Mouse (Mus musculus) gastrocnemius, adult 2 months (tissue): ENCODE measurements around the gene Btnl2. TPM values are rescaled to one million over a fixed set of nuclear protein-coding genes. Genes with fewer than 3 reads are reported as not detected.

Experiments used
- DNase-seq: peaks from one replicate; pipeline ENCODE4 v3.0.0; 2022
- H3K27ac ChIP-seq: fragments of 200-600 bp; 2 replicates; pipeline ENCODE4 v1.8.1; 2022; ENCODE audit warnings: mild to moderate bottlenecking
- H3K4me3 ChIP-seq: fragments of 200-600 bp; 2 replicates; pipeline ENCODE4 v1.8.1; 2022; ENCODE audit warnings: mild to moderate bottlenecking, moderate library complexity
- CTCF ChIP-seq: fragments of 200-600 bp; IDR thresholded peaks from 2 replicates; pipeline ENCODE4 v1.8.1; 2022; ENCODE audit warnings: antibody characterized with exemption, mild to moderate bottlenecking, moderate library complexity
- intact Hi-C: fragments of 180-260 bp; cut with DNase I; formaldehyde crosslinking; loops from one replicate; pipeline ENCODE4 v1.15.1; 2025
- total RNA-seq, 2 experiments: library from RNA; stranded (reverse); gene quantifications; 2 replicates each; pipeline ENCODE4 v1.2.3; 2021

Btnl2 gene
- total RNA-seq, 2 experiments from 2014 or later = 0.18 to 0.20 TPM

- intact Hi-C loops = no loop called here
- Histone ChIP-seq H3K27ac (no peak overlapping the region), H3K4me3 (no peak overlapping the region)
- DNase-seq = no peak
- TF ChIP-seq CTCF = no peak
These were observed 9.2 kb downstream of the Btnl2 start for GRCm38 (mm10) chr17:34363676-34364310.

- Histone ChIP-seq H3K27ac (no peak overlapping the region), H3K4me3 (peak overlapping the region; percentile 33)
- no peak for TF ChIP-seq CTCF
- peak; percentile 24 for DNase-seq
- intact Hi-C loops = no loop called here
These were observed 10.4 kb downstream of the Btnl2 start for GRCm38 (mm10) chr17:34365031-34365430.

- no peak overlapping the region for H3K27ac ChIP-seq
- intact Hi-C loops = no loop called here
- H3K4me3 ChIP-seq = no peak overlapping the region
- DNase-seq = no peak
- TF ChIP-seq CTCF = no peak
These were observed 15.9 kb downstream of the Btnl2 start for GRCm38 (mm10) chr17:34370563-34370962.

GRCm38 (mm10) chr17:34373055-34373709 is 18.6 kb downstream of the Btnl2 start:
- intact Hi-C loops = no loop called here
- H3K27ac ChIP-seq = no peak overlapping the region
- TF ChIP-seq CTCF = no peak
- H3K4me3 ChIP-seq = no peak overlapping the region
- DNase-seq = no peak

- H3K27ac ChIP-seq = no peak within 1 kb of the TSS
- intact Hi-C loops = no loop called here
- TF ChIP-seq CTCF = no peak
- no peak for DNase-seq
- H3K4me3 ChIP-seq = no peak within 1 kb of the TSS
These were observed 22.2 kb downstream of the Btnl2 start, which contains the start of gene Btnl1 for GRCm38 (mm10) chr17:34376847-34377246. Btnl1 (plus strand) TSS chr17:34377132.

GRCm38 (mm10) chr17:34377450-34378209 is 23.0 kb downstream of the Btnl2 start:
- DNase-seq = no peak

GRCm38 (mm10) chr17:34378716-34379115 is 24.1 kb downstream of the Btnl2 start:
- intact Hi-C loops = no loop called here
- no peak overlapping the region for H3K4me3 ChIP-seq
- TF ChIP-seq CTCF = no peak

More at GRCm38 (mm10) chr17:34377450-34378209, 23.0 kb downstream of the Btnl2 start:
- no peak overlapping the region for H3K27ac ChIP-seq
- TF ChIP-seq CTCF = no peak
- no peak overlapping the region for H3K4me3 ChIP-seq
- intact Hi-C loops = no loop called here

GRCm38 (mm10) chr17:34379451-34379850 is 24.8 kb downstream of the Btnl2 start:
- Histone ChIP-seq H3K4me3 (no peak overlapping the region), H3K27ac (no peak overlapping the region)
- intact Hi-C loops = no loop called here
- DNase-seq = no peak
- no peak for TF ChIP-seq CTCF

More at GRCm38 (mm10) chr17:34378716-34379115, 24.1 kb downstream of the Btnl2 start:
- no peak overlapping the region for H3K27ac ChIP-seq
- no peak for DNase-seq

GRCm38 (mm10) chr17:34381876-34382275 is 27.3 kb downstream of the Btnl2 start:
- no peak for TF ChIP-seq CTCF
- intact Hi-C loops = no loop called here

GRCm38 (mm10) chr17:34383212-34383611 is 28.6 kb downstream of the Btnl2 start:
- intact Hi-C loops = no loop called here

More at GRCm38 (mm10) chr17:34381876-34382275, 27.3 kb downstream of the Btnl2 start:
- Histone ChIP-seq H3K4me3 (no peak overlapping the region), H3K27ac (no peak overlapping the region)
- DNase-seq = no peak

GRCm38 (mm10) chr17:34384699-34385098 is 30.1 kb downstream of the Btnl2 start:
- DNase-seq = no peak
- intact Hi-C loops = no loop called here
- Histone ChIP-seq H3K4me3 (no peak overlapping the region), H3K27ac (no peak overlapping the region)
- no peak for TF ChIP-seq CTCF

More at GRCm38 (mm10) chr17:34383212-34383611, 28.6 kb downstream of the Btnl2 start:
- no peak for DNase-seq
- H3K27ac ChIP-seq = no peak overlapping the region
- H3K4me3 ChIP-seq = no peak overlapping the region
- peak; percentile 13; the same call in 1 of the 2 replicates for TF ChIP-seq CTCF

GRCm38 (mm10) chr17:34386656-34387055 is 32.0 kb downstream of the Btnl2 start:
- TF ChIP-seq CTCF = no peak
- Histone ChIP-seq H3K27ac (no peak overlapping the region), H3K4me3 (no peak overlapping the region)
- intact Hi-C loops = no loop called here
- no peak for DNase-seq

- intact Hi-C loops = no loop called here
- TF ChIP-seq CTCF = peak; percentile 62
- no peak overlapping the region for H3K4me3 ChIP-seq
- DNase-seq = peak; percentile 23
- no peak overlapping the region for H3K27ac ChIP-seq
These were observed 33.9 kb downstream of the Btnl2 start for GRCm38 (mm10) chr17:34388513-34388912.
